Mouse (Mus musculus): ENCODE measurements around the gene Gprc5c.

Gprc5c gene

GRCm38 (mm10) chr11:114880185-114880584, 29.2 kb downstream of the Gprc5c start:
- in situ Hi-C loops (cut with MboI; ENCODE audit: low pct_unique_long_range_greater_than_20kb in 1 of 2, low sequenced_read_pairs in 2 of 2, unreplicated experiment in 1 of 2), result no loop called here

GRCm38 (mm10) chr11:114880589-114880988, 29.6 kb downstream of the Gprc5c start:
- in situ Hi-C loops (cut with MboI; ENCODE audit: low pct_unique_long_range_greater_than_20kb in 1 of 2, low sequenced_read_pairs in 2 of 2, unreplicated experiment in 1 of 2), result no loop called here

GRCm38 (mm10) chr11:114883251-114883789, 32.4 kb downstream of the Gprc5c start:
- in situ Hi-C loops (cut with MboI; ENCODE audit: low pct_unique_long_range_greater_than_20kb in 1 of 2, low sequenced_read_pairs in 2 of 2, unreplicated experiment in 1 of 2), result no loop called here

GRCm38 (mm10) chr11:114884380-114885100, 33.6 kb downstream of the Gprc5c start:
- in situ Hi-C loops (cut with MboI; ENCODE audit: low pct_unique_long_range_greater_than_20kb in 1 of 2, low sequenced_read_pairs in 2 of 2, unreplicated experiment in 1 of 2), result no loop called here

- in situ Hi-C loops (cut with MboI; ENCODE audit: low pct_unique_long_range_greater_than_20kb in 1 of 2, low sequenced_read_pairs in 2 of 2, unreplicated experiment in 1 of 2), result no loop called here
Measured at GRCm38 (mm10) chr11:114889991-114890518, 39.1 kb downstream of the Gprc5c start, which contains the start of gene Cd300a. Cd300a (plus strand) TSS chr11:114890041.

- in situ Hi-C loops (cut with MboI; ENCODE audit: low pct_unique_long_range_greater_than_20kb in 1 of 2, low sequenced_read_pairs in 2 of 2, unreplicated experiment in 1 of 2), result no loop called here
Measured at GRCm38 (mm10) chr11:114890542-114890941, 39.6 kb downstream of the Gprc5c start.

- in situ Hi-C loops (cut with MboI; ENCODE audit: low pct_unique_long_range_greater_than_20kb in 1 of 2, low sequenced_read_pairs in 2 of 2, unreplicated experiment in 1 of 2), result no loop called here
Measured at GRCm38 (mm10) chr11:114896085-114896484, 45.1 kb downstream of the Gprc5c start.

- in situ Hi-C loops (cut with MboI; ENCODE audit: low pct_unique_long_range_greater_than_20kb in 1 of 2, low sequenced_read_pairs in 2 of 2, unreplicated experiment in 1 of 2), result no loop called here
Measured at GRCm38 (mm10) chr11:114898026-114898425, 47.1 kb downstream of the Gprc5c start.

- in situ Hi-C loops (cut with MboI; ENCODE audit: low pct_unique_long_range_greater_than_20kb in 1 of 2, low sequenced_read_pairs in 2 of 2, unreplicated experiment in 1 of 2), result loop anchor here (10.0 to 25.0 kb wide), 2 partner anchors 88 to 166 kb away; partner anchors contain the start of gene Dnaic2 (in 1 of the 2)
Measured at GRCm38 (mm10) chr11:114903224-114903623, 52.3 kb downstream of the Gprc5c start.

GRCm38 (mm10) chr11:114907567-114907966, 56.6 kb downstream of the Gprc5c start:
- in situ Hi-C loops (cut with MboI; ENCODE audit: low pct_unique_long_range_greater_than_20kb in 1 of 2, low sequenced_read_pairs in 2 of 2, unreplicated experiment in 1 of 2), result loop anchor here (5.0 to 25.0 kb wide), 3 partner anchors 90 to 170 kb away; partner anchors contain the start of gene Dnaic2 (in 1 of the 2)

GRCm38 (mm10) chr11:114908086-114908485, 57.1 kb downstream of the Gprc5c start:
- in situ Hi-C loops (cut with MboI; ENCODE audit: low pct_unique_long_range_greater_than_20kb in 1 of 2, low sequenced_read_pairs in 2 of 2, unreplicated experiment in 1 of 2), result loop anchor here (5.0 to 25.0 kb wide), 3 partner anchors 91 to 171 kb away; partner anchors contain the start of gene Dnaic2 (in 1 of the 2)

GRCm38 (mm10) chr11:114909538-114909937, 58.6 kb downstream of the Gprc5c start:
- in situ Hi-C loops (cut with MboI; ENCODE audit: low pct_unique_long_range_greater_than_20kb in 1 of 2, low sequenced_read_pairs in 2 of 2, unreplicated experiment in 1 of 2), result loop anchor here (5.0 to 25.0 kb wide), 3 partner anchors 92 to 172 kb away; partner anchors contain the start of gene Dnaic2 (in 1 of the 2)

- in situ Hi-C loops (cut with MboI; ENCODE audit: low pct_unique_long_range_greater_than_20kb in 1 of 2, low sequenced_read_pairs in 2 of 2, unreplicated experiment in 1 of 2), result loop anchor here in 1 of 2 experiments (25.0 kb wide), 1 partner anchor 176 kb away; the partner anchor contains the start of gene Dnaic2
Measured at GRCm38 (mm10) chr11:114912847-114913246, 61.9 kb downstream of the Gprc5c start.

- in situ Hi-C loops (cut with MboI; ENCODE audit: low pct_unique_long_range_greater_than_20kb in 1 of 2, low sequenced_read_pairs in 2 of 2, unreplicated experiment in 1 of 2), result loop anchor here in 1 of 2 experiments (25.0 kb wide), 1 partner anchor 178 kb away; the partner anchor contains the start of gene Dnaic2
Measured at GRCm38 (mm10) chr11:114914978-114915377, 64.0 kb downstream of the Gprc5c start.

GRCm38 (mm10) chr11:114917120-114917519, 66.2 kb downstream of the Gprc5c start:
- in situ Hi-C loops (cut with MboI; ENCODE audit: low pct_unique_long_range_greater_than_20kb in 1 of 2, low sequenced_read_pairs in 2 of 2, unreplicated experiment in 1 of 2), result loop anchor here in 1 of 2 experiments (25.0 kb wide), 1 partner anchor 180 kb away; the partner anchor contains the start of gene Dnaic2
